Mouse (Mus musculus) erythroblast, embryonic 14.5 days (primary cell): ENCODE data around the gene Slc39a1.

ENCODE experiments used
- GATA1 ChIP-seq: IDR thresholded peaks from 2 replicates; pipeline ENCODE4 v1.6.1; 2012; ENCODE audit warnings: low read length, inconsistent platforms, mixed read lengths
- TAL1 ChIP-seq: IDR thresholded peaks from 3 replicates; pipeline ENCODE4 v1.6.1; 2012; ENCODE audit warnings: low read length, inconsistent platforms, mixed read lengths

- no peak for TF ChIP-seq GATA1
- no peak for TF ChIP-seq TAL1
Observed at GRCm38 (mm10) chr3:90293352-90294063, 45.5 kb downstream of the Slc39a1 start.
